Mouse (Mus musculus): ENCODE results near the gene Por.

- no peak for TF ChIP-seq POLR2A (IDR thresholded peaks at IDR 0.05; ENCODE audit: borderline replicate concordance, insufficient read depth, low read length)
- TF ChIP-seq CTCF (IDR thresholded peaks at IDR 0.05; ENCODE audit: borderline replicate concordance, insufficient read depth, low read depth, low read length) = no peak
Observed at GRCm38 (mm10) chr5:135735741-135736140, 65.9 kb downstream of the Por start.

Measured in cerebellum, adult 2 months (tissue).